Mouse (Mus musculus) adrenal gland, postnatal 36 days (tissue): ENCODE measurements around the gene Pcsk7. TPM values are rescaled to one million over a fixed set of nuclear protein-coding genes. Genes with fewer than 3 reads are reported as not detected.

Experiments
- DNase-seq, 2 experiments: peaks; one replicate each; pipeline ENCODE4 v3.0.0; 2021; ENCODE audit warnings: mixed read lengths in 1 of 2
- long read RNA-seq, 2 experiments: library from polyadenylated mRNA; stranded (forward); transcript quantifications; one replicate each; pipeline ENCODE4 v2.0.0; 2021; ENCODE audit warnings: borderline sequencing depth in 2 of 2
- total RNA-seq, 2 experiments: library from RNA; stranded (reverse); gene quantifications; 2 replicates each; pipeline ENCODE4 v1.2.3; 2021

Gene Pcsk7
- 10 to 100 TPM; 26.9 to 28.6 TPM for total RNA-seq
- long read RNA-seq, experiment 1, transcript Pcsk7-201 (17 exons, 3,876 nt), result major isoform, 5 of 15 reads
- long read RNA-seq, experiment 1, partial matches to known transcripts, result 1 of 15 reads
- long read RNA-seq, experiment 1, other reads (novel, unspliced or antisense), result 8 of 15 reads
- long read RNA-seq, experiment 2, transcript Pcsk7-201 (17 exons, 3,876 nt), result major isoform, 7 of 11 reads
- long read RNA-seq, experiment 2, partial matches to known transcripts, result 1 of 11 reads
- long read RNA-seq, experiment 2, other reads (novel, unspliced or antisense), result 3 of 11 reads

DNA sequence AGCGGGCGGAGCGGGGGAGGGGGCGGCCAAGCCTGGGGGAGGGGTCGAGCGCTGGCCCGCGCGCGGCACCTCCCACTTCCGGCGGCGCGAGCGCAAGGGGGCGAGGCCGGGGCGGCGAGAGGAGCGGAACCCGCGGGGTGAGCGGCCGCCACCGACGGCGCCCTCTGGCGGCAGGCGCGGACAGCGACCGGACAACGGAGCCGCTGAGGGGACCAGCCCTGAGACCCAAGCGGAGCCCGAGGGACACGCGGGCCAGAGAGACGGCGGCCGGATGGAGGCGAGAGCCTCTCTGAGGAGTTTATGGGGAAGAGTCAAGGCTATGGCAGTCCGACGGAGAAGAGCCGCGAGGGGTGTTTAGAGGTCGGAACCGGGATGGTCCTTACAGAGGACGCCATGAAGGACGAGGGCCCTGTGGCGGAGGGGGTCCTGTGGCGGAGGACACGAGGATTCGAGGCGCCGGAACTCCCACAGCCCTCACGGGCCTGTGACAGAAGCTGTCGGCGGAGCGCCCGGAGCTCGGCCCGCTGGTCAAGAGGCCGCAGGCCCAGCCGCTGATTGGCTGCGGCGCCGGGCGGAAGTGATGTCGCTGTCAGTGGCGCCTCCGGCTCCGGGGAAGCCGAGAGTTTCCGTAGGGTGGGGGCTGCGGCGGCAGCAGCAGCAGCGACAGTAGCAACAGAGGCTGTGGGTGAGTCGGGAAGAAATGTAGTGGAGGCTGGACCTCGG, at the start of gene Pcsk7, which contains the start of gene Rnf214:
Gene Pcsk7 (plus strand): TSS at position 143 of the 723 bp plus-strand sequence.
Gene Rnf214 (minus strand): TSS at position 557 of the 723 bp plus-strand sequence.
- peak; percentile 96 to 97 for DNase-seq

GRCm38 (mm10) chr9:45859364-45859763, 46.9 kb upstream of the Pcsk7 start:
- DNase-seq, result no peak

GRCm38 (mm10) chr9:45861813-45862212, 44.5 kb upstream of the Pcsk7 start:
- no peak for DNase-seq

GRCm38 (mm10) chr9:45869181-45869580, 37.1 kb upstream of the Pcsk7 start:
- DNase-seq, result no peak

GRCm38 (mm10) chr9:45870265-45870664, 36.0 kb upstream of the Pcsk7 start:
- DNase-seq, result no peak

DNA sequence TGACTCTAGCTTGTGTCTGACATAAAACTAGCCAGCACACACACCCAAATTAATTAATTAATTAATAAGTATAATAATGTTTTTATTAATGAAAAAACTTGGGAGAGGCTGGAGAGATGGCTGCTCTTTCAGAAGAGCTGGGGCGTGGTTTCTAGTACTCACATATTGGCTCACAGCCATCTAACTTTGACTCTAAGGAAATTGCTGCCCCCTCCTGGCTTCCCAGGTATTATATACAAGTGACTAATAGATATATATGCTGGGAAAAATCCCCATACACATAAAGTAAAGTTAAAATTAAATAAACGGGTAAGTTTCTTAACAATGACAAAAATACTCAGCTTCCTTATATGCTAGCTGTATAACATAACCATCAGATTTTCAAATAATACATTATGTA, 28.4 kb upstream of the Pcsk7 start:
- DNase-seq, result peak; percentile 26 to 54

DNA sequence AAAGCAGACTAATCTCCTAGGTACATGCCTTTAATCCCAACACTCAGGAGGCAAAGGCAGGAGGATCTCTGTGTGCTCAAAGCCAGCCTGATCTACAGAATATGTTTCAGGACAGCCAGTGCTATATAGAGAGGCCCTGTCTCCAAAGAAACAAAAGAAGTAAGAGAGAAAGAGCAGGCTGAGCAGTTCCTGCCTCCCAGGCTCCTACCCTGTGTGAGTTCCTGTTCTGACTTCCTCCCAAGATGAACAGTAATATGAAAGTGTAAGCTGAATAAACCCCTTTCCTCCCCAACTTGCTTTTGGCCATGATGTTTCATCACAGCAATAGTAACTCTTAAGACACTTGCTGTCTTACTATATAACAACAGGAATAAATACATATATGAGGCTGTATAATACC, 12.6 kb upstream of the Pcsk7 start:
- DNase-seq, result no peak

- DNase-seq, result no peak
Measured at GRCm38 (mm10) chr9:45905196-45905595, 1.1 kb upstream of the Pcsk7 start.

GRCm38 (mm10) chr9:45905811-45906237, 473 bp upstream of the Pcsk7 start:
- DNase-seq, result no peak

GRCm38 (mm10) chr9:45907078-45907428, 756 bp downstream of the Pcsk7 start:
- peak in 1 of 2 experiments; percentile 30 for DNase-seq

DNA sequence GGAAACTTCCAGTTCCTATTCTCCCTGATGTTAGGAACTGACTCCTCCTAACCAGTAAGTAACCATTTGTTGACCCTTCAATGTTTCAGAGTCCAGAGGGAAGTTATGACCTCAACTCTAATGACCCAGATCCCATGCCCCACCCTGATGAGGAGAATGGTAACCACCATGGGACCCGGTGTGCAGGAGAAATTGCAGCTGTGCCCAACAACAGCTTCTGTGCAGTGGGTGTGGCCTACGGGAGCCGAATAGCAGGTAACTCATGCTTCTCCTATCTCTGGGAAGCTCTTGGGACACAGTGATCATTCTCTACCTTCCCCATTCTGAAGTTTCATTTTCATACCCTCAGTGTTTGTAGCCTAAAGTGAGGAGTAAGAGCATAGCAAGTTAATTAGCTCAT, 4.7 kb downstream of the Pcsk7 start:
- DNase-seq, result no peak

DNA sequence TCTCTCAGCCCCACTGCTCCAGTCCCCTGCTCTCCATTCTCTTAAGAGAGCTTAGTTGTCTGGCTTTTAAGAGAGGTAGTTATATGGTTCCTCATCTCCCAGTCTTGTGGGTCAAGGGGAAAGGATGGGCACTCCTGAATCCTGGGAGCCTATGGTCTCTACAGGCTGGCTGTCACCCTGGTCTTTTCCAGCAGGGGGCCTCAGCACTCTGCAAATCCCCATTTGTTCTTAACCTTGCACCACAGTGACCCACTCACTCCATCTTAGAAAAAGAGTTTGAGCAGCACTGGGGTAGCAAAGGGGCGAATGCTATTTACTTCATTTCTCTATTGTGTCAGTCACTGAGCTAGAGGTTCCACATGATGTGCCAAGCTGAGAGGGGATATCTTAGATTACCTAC, 5.4 kb downstream of the Pcsk7 start:
- DNase-seq, result peak; percentile 74 to 78

- DNase-seq, result no peak
Measured at GRCm38 (mm10) chr9:45915659-45916058, 9.4 kb downstream of the Pcsk7 start.

DNA sequence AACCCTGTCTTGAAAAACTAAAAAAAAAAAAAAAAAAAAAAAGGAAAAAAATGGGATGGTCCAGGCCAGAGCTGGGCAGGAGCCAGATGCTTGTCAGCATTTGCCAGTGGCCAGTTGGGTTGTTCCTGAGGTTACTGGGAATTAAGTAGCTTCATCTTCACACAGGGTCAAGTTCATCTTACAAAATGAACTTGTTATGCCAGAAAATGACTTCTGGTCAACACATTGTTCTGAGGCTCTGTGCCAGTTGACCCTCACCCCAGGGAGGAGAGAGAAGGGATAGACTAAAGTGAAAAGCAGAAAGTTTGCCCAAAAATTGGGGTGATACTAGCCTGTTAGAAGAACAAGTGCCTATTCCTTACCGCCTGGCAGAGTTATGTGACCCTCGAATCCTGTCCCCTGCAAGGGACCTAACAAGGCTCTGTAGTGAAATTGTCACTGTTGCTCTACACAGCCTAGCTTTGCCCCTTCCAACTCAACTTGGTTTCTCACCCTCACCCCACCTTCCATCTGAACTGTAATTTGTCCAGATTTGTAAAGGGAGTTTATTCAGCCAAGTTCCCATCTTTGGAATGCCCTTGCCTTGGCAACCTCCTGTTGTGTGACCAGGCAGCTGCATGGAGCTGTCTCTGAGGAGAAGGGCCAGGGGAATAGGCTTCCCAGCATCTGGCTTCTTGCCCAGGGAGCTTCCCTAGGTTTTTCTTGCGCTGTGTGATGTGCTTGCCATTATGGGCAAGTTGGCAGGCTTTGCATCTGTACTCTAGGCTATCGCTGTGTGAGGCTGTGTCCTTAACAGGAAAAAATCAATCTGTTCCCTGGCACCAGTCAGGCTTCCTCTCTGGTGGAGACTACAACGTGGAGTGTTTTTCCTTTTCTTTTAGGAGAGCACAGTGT, 11.0 kb downstream of the Pcsk7 start:
- peak; percentile 63 to 81 for DNase-seq

DNA sequence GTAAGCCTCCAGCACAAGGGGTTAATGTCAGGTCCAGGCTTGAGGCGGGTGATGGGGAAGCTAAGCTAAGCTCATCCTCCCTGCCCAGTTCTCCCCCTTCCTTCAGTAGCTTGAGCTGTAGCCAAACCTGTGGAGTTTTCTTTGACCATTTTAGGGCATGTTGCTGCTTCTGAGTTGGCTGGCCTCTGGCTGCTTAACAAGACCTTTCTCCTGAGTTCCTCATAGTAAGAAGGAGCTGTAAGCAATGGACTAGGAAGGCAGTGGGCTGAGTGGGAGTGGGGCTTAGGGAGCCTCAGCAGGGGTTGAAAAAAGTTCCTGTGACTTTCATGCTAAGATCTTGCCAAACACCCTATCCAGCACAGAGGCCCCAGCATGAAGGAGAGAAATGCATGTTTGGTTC, 13.6 kb downstream of the Pcsk7 start:
- DNase-seq, result no peak

DNA sequence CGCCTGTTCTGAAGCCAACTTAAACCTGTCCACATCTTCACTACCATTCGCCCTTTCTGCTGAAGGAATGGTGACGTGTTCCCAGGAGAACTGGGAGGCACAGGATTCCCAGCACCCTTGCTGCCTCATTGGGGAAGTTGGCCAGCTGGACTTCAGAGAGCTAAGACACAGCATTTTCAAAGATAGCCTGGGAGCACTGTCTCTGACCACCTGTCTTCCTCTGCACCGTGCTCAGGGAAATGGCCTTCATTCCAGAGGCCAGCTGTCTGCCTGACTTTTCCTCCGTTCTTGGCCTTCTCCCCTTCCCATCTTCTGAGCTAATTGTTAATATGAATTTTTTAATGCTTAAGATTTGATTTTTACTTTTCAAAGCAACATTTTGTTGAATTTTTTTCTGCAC, 23.0 kb downstream of the Pcsk7 start:
- no peak for DNase-seq

GRCm38 (mm10) chr9:45931958-45932357, 25.7 kb downstream of the Pcsk7 start:
- peak in 1 of 2 experiments; percentile 52 for DNase-seq

DNA sequence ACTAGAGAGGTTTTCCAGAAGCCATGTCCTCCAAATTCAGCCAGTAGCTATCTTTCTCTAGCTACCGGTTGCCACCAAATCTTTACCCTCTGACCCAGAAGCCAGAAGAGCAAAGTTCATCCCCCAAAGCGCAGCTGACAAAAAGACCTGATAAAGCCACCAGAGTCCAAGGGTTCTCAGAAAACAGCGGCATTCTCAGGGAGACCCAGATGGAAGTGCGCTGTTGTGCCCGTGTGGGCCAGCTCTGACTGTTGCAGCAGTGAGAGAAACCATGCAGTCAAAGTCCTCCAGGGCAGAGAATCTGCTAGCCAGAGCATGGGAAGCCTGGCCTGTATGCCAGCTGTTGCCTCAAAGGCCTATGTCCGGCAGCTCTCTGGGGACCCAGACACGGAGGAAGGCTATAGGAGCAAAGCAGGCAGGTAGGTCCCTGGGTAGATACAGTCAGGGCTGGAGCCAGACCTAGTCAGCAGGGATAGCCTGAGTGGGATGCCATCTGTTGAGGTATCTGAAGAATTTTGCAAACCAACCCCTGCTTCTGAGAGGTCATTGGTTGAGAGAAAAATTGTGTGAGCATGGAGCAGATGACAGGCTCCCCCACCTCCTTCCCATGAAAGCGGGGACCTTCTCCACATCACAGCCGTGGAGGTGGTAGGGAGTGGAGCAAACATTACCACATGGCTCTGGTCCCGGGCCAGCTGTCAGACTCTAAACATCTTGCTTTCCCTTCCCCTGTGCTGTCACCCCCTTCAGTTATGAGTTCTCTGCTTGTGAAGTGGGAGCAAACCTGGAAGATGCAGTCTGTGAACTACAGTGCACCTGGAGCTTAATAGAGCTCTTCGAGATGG, 26.5 kb downstream of the Pcsk7 start:
- DNase-seq, result peak in 1 of 2 experiments; percentile 27

DNA sequence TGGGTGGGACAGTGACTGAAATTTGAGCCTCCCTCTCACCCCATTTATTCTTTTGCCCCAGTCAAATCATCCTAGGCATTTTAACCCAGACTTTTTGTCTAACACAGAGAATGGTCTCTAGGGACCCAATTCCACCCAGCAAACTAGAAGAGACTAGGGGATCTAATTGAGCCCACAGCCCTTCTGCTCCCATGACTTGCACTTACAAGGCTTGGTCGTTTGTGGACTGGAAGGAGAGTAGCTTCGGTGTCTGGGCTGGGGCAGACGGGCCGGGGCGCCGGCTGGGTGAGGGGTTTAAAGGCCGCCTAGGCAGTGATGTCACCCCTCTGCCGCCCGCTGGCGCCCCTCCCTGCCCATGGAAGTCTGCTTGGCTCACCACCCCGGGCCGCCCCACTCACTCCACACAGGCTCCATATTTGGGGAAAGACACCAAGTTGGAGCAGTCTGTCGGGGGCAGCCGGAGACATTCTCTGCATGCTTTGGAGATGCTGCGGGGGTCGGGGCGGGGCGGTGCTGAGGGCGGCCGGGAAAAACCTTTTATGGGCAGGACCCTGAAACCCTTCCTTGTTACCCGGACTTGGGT, 29.4 kb downstream of the Pcsk7 start, which contains the start of gene Tagln:
Gene Tagln (minus strand): TSS at position 431 of the 583 bp plus-strand sequence.
- DNase-seq, result peak; percentile 30 to 37

- DNase-seq, result peak; percentile 70 to 80
Measured at GRCm38 (mm10) chr9:45936883-45937282, 30.6 kb downstream of the Pcsk7 start.

- DNase-seq, result peak; percentile 85 to 88
Measured at GRCm38 (mm10) chr9:45938088-45938487, 31.8 kb downstream of the Pcsk7 start.
